Mouse (Mus musculus): ENCODE measurements at regions not wholly inside any gene's neighbourhood (a gene's known extent, or its start where the extent isn't known, plus 50 kb on each side); places are given as distances from the start of the nearest gene placed in this dataset.

GRCm38 (mm10) chr16:26169382-26169781, 63.8 kb upstream of the P3h2 start:
- H3K4me1 ChIP-seq (ENCODE audit: insufficient read depth): no peaks in the 10 kb centered on the region
- no peak overlapping the region for H3K27ac ChIP-seq (ENCODE audit: low read depth, low read length)
- DNase-seq (no peak), ATAC-seq (no peak)
- no peak overlapping the region for H3K4me3 ChIP-seq (ENCODE audit: low read depth, low read length)
- 96% methylated on average over 1 of the region's 1 CpGs for WGBS
- H3K9me3 ChIP-seq (ENCODE audit: low read length): no peaks in the 10 kb centered on the region
- no peaks in the 10 kb centered on the region for H3K36me3 ChIP-seq (ENCODE audit: insufficient read depth)
- no peak overlapping the region for H3K4me2 ChIP-seq (ENCODE audit: low read depth)
- TF ChIP-seq CTCF (IDR thresholded peaks at IDR 0.05; ENCODE audit: low read depth): no peak
- no peaks in the 10 kb centered on the region for H3K27me3 ChIP-seq (ENCODE audit: insufficient read depth, low read length)
- H3K9ac ChIP-seq: no peak overlapping the region

- ATAC-seq: no peak
- 94% methylated on average over 2 of the region's 2 CpGs for WGBS
- TF ChIP-seq CTCF (IDR thresholded peaks at IDR 0.05; ENCODE audit: low read depth): no peak
These were observed 62.6 kb upstream of the P3h2 start for GRCm38 (mm10) chr16:26168216-26168615.

GRCm38 (mm10) chr16:26164066-26164465, 58.5 kb upstream of the P3h2 start:
- H3K27ac ChIP-seq (ENCODE audit: low read depth, low read length): no peak overlapping the region
- H3K4me2 ChIP-seq (ENCODE audit: low read depth): no peak overlapping the region
- H3K4me1 ChIP-seq (ENCODE audit: insufficient read depth): no peaks in the 10 kb centered on the region
- no peaks in the 10 kb centered on the region for H3K36me3 ChIP-seq (ENCODE audit: insufficient read depth)
- H3K9ac ChIP-seq: no peak overlapping the region
- DNase-seq: no peak
- no peaks in the 10 kb centered on the region for H3K27me3 ChIP-seq (ENCODE audit: insufficient read depth, low read length)
- WGBS: 68% methylated on average over 4 of the region's 4 CpGs
- H3K4me3 ChIP-seq (ENCODE audit: low read depth, low read length): no peak overlapping the region
- H3K9me3 ChIP-seq (ENCODE audit: low read length): no peaks in the 10 kb centered on the region
- TF ChIP-seq CTCF (IDR thresholded peaks at IDR 0.05; ENCODE audit: low read depth): no peak
- no peak for ATAC-seq

More at GRCm38 (mm10) chr16:26168216-26168615, 62.6 kb upstream of the P3h2 start:
- Histone ChIP-seq H3K27me3 (ENCODE audit: insufficient read depth, low read length) (no peaks in the 10 kb centered on the region), H3K4me2 (ENCODE audit: low read depth) (no peak overlapping the region), H3K9ac (no peak overlapping the region), H3K36me3 (ENCODE audit: insufficient read depth) (no peaks in the 10 kb centered on the region), H3K4me1 (ENCODE audit: insufficient read depth) (no peaks in the 10 kb centered on the region), H3K9me3 (ENCODE audit: low read length) (no peaks in the 10 kb centered on the region), H3K27ac (ENCODE audit: low read depth, low read length) (no peak overlapping the region), H3K4me3 (ENCODE audit: low read depth, low read length) (no peak overlapping the region)
- no peak for DNase-seq

GRCm38 (mm10) chr16:26163401-26163800, 57.8 kb upstream of the P3h2 start:
- WGBS: 45% methylated on average over 2 of the region's 2 CpGs
- H3K4me3 ChIP-seq (ENCODE audit: low read depth, low read length): no peak overlapping the region
- no peaks in the 10 kb centered on the region for H3K36me3 ChIP-seq (ENCODE audit: insufficient read depth)
- H3K4me2 ChIP-seq (ENCODE audit: low read depth): no peak overlapping the region
- H3K27me3 ChIP-seq (ENCODE audit: insufficient read depth, low read length): no peaks in the 10 kb centered on the region
- H3K27ac ChIP-seq (ENCODE audit: low read depth, low read length): no peak overlapping the region
- H3K4me1 ChIP-seq (ENCODE audit: insufficient read depth): no peaks in the 10 kb centered on the region
- ATAC-seq: no peak
- no peak for DNase-seq
- H3K9me3 ChIP-seq (ENCODE audit: low read length): no peaks in the 10 kb centered on the region
- H3K9ac ChIP-seq: no peak overlapping the region
- no peak for TF ChIP-seq CTCF (IDR thresholded peaks at IDR 0.05; ENCODE audit: low read depth)

GRCm38 (mm10) chr16:26157606-26158005, 52.0 kb upstream of the P3h2 start:
- no peaks in the 10 kb centered on the region for H3K27me3 ChIP-seq (ENCODE audit: insufficient read depth, low read length)
- DNase-seq (no peak), ATAC-seq (no peak)
- H3K4me1 ChIP-seq (ENCODE audit: insufficient read depth): no peaks in the 10 kb centered on the region
- no peaks in the 10 kb centered on the region for H3K36me3 ChIP-seq (ENCODE audit: insufficient read depth)
- no peak overlapping the region for H3K4me2 ChIP-seq (ENCODE audit: low read depth)
- TF ChIP-seq CTCF (IDR thresholded peaks at IDR 0.05; ENCODE audit: low read depth): no peak
- no peaks in the 10 kb centered on the region for H3K9me3 ChIP-seq (ENCODE audit: low read length)
- H3K4me3 ChIP-seq (ENCODE audit: low read depth, low read length): no peak overlapping the region
- WGBS: 91% methylated on average over 5 of the region's 5 CpGs
- H3K9ac ChIP-seq: no peak overlapping the region
- H3K27ac ChIP-seq (ENCODE audit: low read depth, low read length): no peak overlapping the region

All from forebrain, postnatal 0 days (tissue).